Mouse (Mus musculus) stomach, embryonic 16.5 days (tissue): ENCODE results near the gene Golgb1. TPM values are rescaled to one million over a fixed set of nuclear protein-coding genes. Genes with fewer than 3 reads are reported as not detected.

Experiments used
- ATAC-seq: fragments of 200-750 bp; cut with Nextera tagmentation; 2 replicates; pipeline ENCODE4 v1.8.0; 2017; ENCODE audit warnings: moderate number of reproducible peaks, moderate TSS enrichment; ENCODE audit not compliant: insufficient read depth, low FRiP score
- H3K27ac ChIP-seq: fragments of 300-500 bp; sonication (generic); 2 replicates; pipeline ENCODE4 v1.5.1; 2014; ENCODE audit warnings: low read length
- H3K27me3 ChIP-seq: fragments of 300-500 bp; sonication (generic); 2 replicates; pipeline ENCODE4 v1.6.1; 2014; ENCODE audit warnings: low read length, control low read depth, mixed read lengths; ENCODE audit not compliant: control insufficient read depth, insufficient read depth
- H3K36me3 ChIP-seq: fragments of 300-500 bp; sonication (generic); 2 replicates; pipeline ENCODE4 v1.6.1; 2014; ENCODE audit warnings: low read length; ENCODE audit not compliant: control insufficient read depth, insufficient read depth
- H3K4me1 ChIP-seq: fragments of 300-500 bp; sonication (generic); 2 replicates; pipeline ENCODE4 v1.6.1; 2014; ENCODE audit warnings: low read length, control low read depth, mixed read lengths; ENCODE audit not compliant: control insufficient read depth, insufficient read depth
- H3K4me2 ChIP-seq: fragments of 300-500 bp; sonication (generic); 2 replicates; pipeline ENCODE4 v1.6.1; 2014; ENCODE audit warnings: low read depth, low read length, mixed read lengths
- H3K4me3 ChIP-seq: fragments of 300-500 bp; sonication (generic); replicated peaks from 2 replicates; pipeline ENCODE4 v1.5.1; 2014; ENCODE audit warnings: mild to moderate bottlenecking, low read length
- H3K9ac ChIP-seq: fragments of 300-500 bp; sonication (generic); 2 replicates; pipeline ENCODE4 v1.6.1; 2014; ENCODE audit warnings: low read length
- H3K9me3 ChIP-seq: fragments of 300-500 bp; sonication (generic); replicated peaks from 2 replicates; pipeline ENCODE4 v1.6.1; 2016; ENCODE audit warnings: low read length, control low read depth; ENCODE audit not compliant: control insufficient read depth
- WGBS: fragments of 180-500 bp; shearing (Covaris S2); extraction: QIAGEN DNeasy Blood & Tissue Kit; methylation state at CpG from one replicate; pipeline ENCODE4 v1.1.7; 2014; 5-methylcytosine and 5-hydroxymethylcytosine counted together
- polyA plus RNA-seq: library from polyadenylated mRNA; unstranded; fragments of >200 nt; fragmentation: Nextera tagmentation; extraction: Ambion mirVana; gene quantifications from 2 replicates; pipeline ENCODE4 v1.2.1, GENCODE M21; 2015

Golgb1 gene
- polyA plus RNA-seq, 1 experiment from 2014 or later: 97.0 TPM

DNA sequence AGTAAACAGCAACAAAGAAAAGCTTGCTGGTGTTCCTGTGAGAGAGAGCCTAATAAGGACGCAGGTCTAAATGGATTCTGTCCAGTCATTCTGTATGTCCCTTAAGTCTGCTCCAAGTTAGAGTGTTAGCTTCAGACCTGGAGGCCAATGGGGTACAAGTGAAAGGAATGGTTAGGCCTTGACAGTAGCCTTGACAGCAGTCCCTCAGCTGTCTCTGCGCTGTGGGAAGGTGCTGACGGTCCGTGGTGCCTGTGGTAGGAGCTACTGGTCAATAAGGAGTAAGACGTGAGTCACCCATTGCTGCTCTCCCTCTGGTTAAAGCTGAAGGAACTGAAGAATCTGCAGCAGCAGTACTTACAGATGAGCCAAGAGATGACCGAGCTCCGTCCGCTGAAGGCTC is 49.4 kb downstream of the Golgb1 start:
- H3K27ac ChIP-seq: no peak overlapping the region
- no peaks in the 10 kb centered on the region for H3K4me1 ChIP-seq
- no peak for ATAC-seq
- WGBS: 94% methylated on average over 8 of the region's 8 CpGs
- H3K27me3 ChIP-seq: no peaks in the 10 kb centered on the region
- H3K36me3 ChIP-seq: 0 out of 2 replicates have a peak, but pooled peaks cover 7% of the 10 kb centered on the region
- no peaks in the 10 kb centered on the region for H3K9me3 ChIP-seq
- H3K4me3 ChIP-seq: no peak overlapping the region
- H3K4me2 ChIP-seq: no peak overlapping the region
- H3K9ac ChIP-seq: no peak overlapping the region

- Histone ChIP-seq H3K9ac (no peak overlapping the region), H3K36me3 (0 out of 2 replicates have a peak, but pooled peaks cover 13% of the 10 kb centered on the region), H3K4me2 (no peak overlapping the region), H3K4me1 (no peaks in the 10 kb centered on the region), H3K4me3 (no peak overlapping the region), H3K27me3 (no peaks in the 10 kb centered on the region), H3K9me3 (no peaks in the 10 kb centered on the region), H3K27ac (no peak overlapping the region)
- no peak for ATAC-seq
- 89% methylated on average over 6 of the region's 6 CpGs for WGBS
Measured at GRCm38 (mm10) chr16:36925351-36925750, 50.4 kb downstream of the Golgb1 start.

DNA sequence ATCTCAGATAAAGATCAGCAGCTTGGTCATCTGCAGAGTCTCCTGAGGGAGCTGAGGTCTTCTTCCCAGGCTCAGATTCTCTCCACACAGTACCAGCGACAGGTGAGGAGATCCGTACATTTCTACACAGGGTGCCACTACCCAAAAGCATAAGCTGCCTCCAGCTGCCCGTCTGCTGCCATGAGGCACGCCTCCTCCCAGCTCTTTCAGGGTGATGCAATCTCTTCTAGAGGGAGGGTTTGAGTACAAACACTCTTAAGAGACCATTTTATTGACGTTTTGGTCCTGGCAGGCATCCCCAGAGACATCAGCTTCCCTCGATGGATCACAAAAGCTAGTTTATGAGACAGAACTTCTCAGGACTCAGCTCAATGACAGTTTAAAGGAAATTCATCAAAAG is 50.9 kb downstream of the Golgb1 start:
- Histone ChIP-seq H3K9ac (no peak overlapping the region), H3K27ac (no peak overlapping the region), H3K4me3 (no peak overlapping the region), H3K9me3 (no peaks in the 10 kb centered on the region), H3K36me3 (0 out of 2 replicates have a peak, but pooled peaks cover 13% of the 10 kb centered on the region), H3K4me2 (no peak overlapping the region), H3K27me3 (no peaks in the 10 kb centered on the region), H3K4me1 (no peaks in the 10 kb centered on the region)
- ATAC-seq: no peak
- 72% methylated on average over 6 of the region's 6 CpGs for WGBS

GRCm38 (mm10) chr16:36926514-36927447 is 51.8 kb downstream of the Golgb1 start:
- H3K36me3 ChIP-seq: 0 out of 2 replicates have a peak, but pooled peaks cover 13% of the 10 kb centered on the region

GRCm38 (mm10) chr16:36927495-36928105 is 52.7 kb downstream of the Golgb1 start:
- Histone ChIP-seq H3K9me3 (no peaks in the 10 kb centered on the region), H3K4me1 (no peaks in the 10 kb centered on the region), H3K27me3 (no peaks in the 10 kb centered on the region), H3K4me3 (no peak overlapping the region), H3K27ac (no peak overlapping the region), H3K4me2 (no peak overlapping the region), H3K9ac (no peak overlapping the region), H3K36me3 (peaks cover 17% of the 10 kb centered on the region; the same call in 1 of the 2 replicates)
- no peak for ATAC-seq
- WGBS: 83% methylated on average over 10 of the region's 10 CpGs

More at GRCm38 (mm10) chr16:36926514-36927447, 51.8 kb downstream of the Golgb1 start:
- Histone ChIP-seq H3K27me3 (no peaks in the 10 kb centered on the region), H3K4me3 (no peak overlapping the region), H3K4me2 (no peak overlapping the region), H3K27ac (no peak overlapping the region), H3K4me1 (no peaks in the 10 kb centered on the region), H3K9ac (no peak overlapping the region), H3K9me3 (no peaks in the 10 kb centered on the region)
- ATAC-seq: no peak
- 90% methylated on average over 10 of the region's 10 CpGs for WGBS

GRCm38 (mm10) chr16:36928106-36928500 is 53.2 kb downstream of the Golgb1 start:
- Histone ChIP-seq H3K4me2 (no peak overlapping the region), H3K27me3 (no peaks in the 10 kb centered on the region), H3K4me1 (no peaks in the 10 kb centered on the region), H3K4me3 (no peak overlapping the region), H3K9ac (no peak overlapping the region), H3K9me3 (no peaks in the 10 kb centered on the region), H3K36me3 (peaks cover 19% of the 10 kb centered on the region; the same call in 1 of the 2 replicates), H3K27ac (no peak overlapping the region)
- no peak for ATAC-seq
- WGBS: 90% methylated on average over 8 of the region's 8 CpGs

DNA sequence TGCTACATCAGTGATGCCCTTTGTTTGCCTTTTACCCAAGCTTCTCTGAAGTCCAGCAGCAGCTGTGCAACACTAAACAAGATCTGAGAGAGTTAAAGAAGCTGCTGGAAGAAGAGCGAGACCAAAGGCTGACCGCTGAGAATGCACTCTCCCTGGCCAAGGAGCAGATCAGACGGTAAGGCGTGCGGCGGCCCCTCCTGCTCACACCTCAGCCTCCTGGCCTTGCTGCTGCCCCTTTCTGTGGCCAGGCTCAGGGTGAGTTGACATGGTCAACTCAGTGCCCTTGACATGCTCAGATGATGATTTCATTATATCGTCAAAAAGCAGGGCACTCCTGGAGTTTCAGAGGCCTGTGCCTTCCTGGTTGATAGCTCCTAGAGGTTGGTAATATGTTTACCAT is 54.3 kb downstream of the Golgb1 start:
- no peak for ATAC-seq

GRCm38 (mm10) chr16:36930231-36931136 is 55.5 kb downstream of the Golgb1 start:
- Histone ChIP-seq H3K9ac (no peak overlapping the region), H3K4me3 (no peak overlapping the region), H3K27me3 (no peaks in the 10 kb centered on the region), H3K4me2 (no peak overlapping the region), H3K36me3 (peaks cover 19% of the 10 kb centered on the region; the same call in 1 of the 2 replicates), H3K4me1 (no peaks in the 10 kb centered on the region), H3K9me3 (no peaks in the 10 kb centered on the region), H3K27ac (no peak overlapping the region)
- ATAC-seq: no peak
- 69% methylated on average over 11 of the region's 11 CpGs for WGBS

More for the DNA sequence above, 54.3 kb downstream of the Golgb1 start:
- no peak overlapping the region for H3K9ac ChIP-seq
- H3K4me3 ChIP-seq: no peak overlapping the region
- H3K27ac ChIP-seq: no peak overlapping the region
- no peak overlapping the region for H3K4me2 ChIP-seq
- 94% methylated on average over 7 of the region's 7 CpGs for WGBS
- H3K4me1 ChIP-seq: no peaks in the 10 kb centered on the region
- H3K9me3 ChIP-seq: no peaks in the 10 kb centered on the region
- H3K36me3 ChIP-seq: peaks cover 19% of the 10 kb centered on the region; the same call in 1 of the 2 replicates
- no peaks in the 10 kb centered on the region for H3K27me3 ChIP-seq
